Mouse (Mus musculus) left cerebral cortex, adult 2 months (tissue): Measurements from ENCODE around the gene Hmgcs1. TPM values are rescaled to one million over a fixed set of nuclear protein-coding genes. Genes with fewer than 3 reads are reported as not detected.
A peak's percentile ranks its signal among the peaks of the same experiment; 100 is the strongest.

Experiments used
- DNase-seq, 2 experiments: peaks; one replicate each; pipeline ENCODE4 v3.0.0; 2021 to 2022; ENCODE audit warnings: low spot score in 2 of 2, mixed read lengths in 1 of 2; ENCODE audit errors: extremely low spot score in 1 of 2
- H3K27ac ChIP-seq: fragments of 200-600 bp; 2 replicates; pipeline ENCODE4 v1.8.1; 2022
- H3K4me3 ChIP-seq: fragments of 200-600 bp; 2 replicates; pipeline ENCODE4 v1.8.1; 2022
- CTCF ChIP-seq: fragments of 200-600 bp; IDR thresholded peaks from 2 replicates; pipeline ENCODE4 v1.8.1; 2022; ENCODE audit warnings: antibody characterized with exemption, mild to moderate bottlenecking, moderate library complexity
- intact Hi-C: fragments of 180-260 bp; cut with DNase I; formaldehyde crosslinking; loops from one replicate; pipeline ENCODE4 v1.15.1; 2025
- total RNA-seq, 2 experiments: library from RNA; stranded (reverse); gene quantifications; 2 replicates each; pipeline ENCODE4 v1.2.3; 2021

Hmgcs1 gene
- total RNA-seq, 2 experiments from 2014 or later: 234 to 239 TPM

DNA sequence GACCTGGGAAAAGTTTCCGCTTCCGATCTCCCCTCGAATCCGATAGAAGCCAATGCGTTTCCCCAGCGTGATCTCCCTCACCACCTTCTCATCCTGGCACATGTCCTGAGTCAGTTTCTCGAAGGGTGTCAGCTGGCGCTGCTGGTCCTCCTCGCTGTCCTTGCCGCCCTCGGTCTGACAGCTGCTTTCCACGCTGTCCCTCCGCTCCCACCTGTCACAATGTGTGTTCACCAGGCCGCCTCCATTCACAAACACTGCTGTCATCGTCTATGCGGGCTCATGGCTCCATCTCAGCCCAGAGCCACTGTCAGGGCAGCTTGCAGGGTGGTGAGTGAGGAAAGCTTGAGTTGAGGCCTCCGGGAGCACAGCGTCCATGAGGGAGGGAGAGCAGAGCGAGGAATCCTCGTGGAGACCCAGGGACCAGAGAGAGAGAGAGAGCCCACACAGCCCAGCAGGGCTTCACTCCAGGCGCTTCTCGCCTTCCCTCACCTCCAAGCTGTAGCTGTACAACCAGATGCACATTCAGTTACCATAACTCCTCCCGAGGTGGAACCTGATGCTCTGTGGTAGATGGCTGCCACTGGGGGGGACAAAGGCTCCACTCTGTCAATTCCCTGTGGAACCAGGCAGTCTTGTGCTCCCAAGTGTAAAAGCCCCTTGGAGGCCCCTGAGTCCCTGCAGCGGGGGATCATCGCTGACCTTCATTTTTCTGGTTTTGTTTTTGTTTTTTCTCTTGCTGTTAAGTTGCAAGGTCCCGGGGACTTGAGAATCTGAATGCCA, 37.6 kb downstream of the Hmgcs1 start:
- Histone ChIP-seq H3K27ac (no peak overlapping the region), H3K4me3 (no peak overlapping the region)
- no peak for TF ChIP-seq CTCF
- intact Hi-C loops: loop anchor here (5.0 kb wide), 1 partner anchor 85 kb away; no protein-coding TSS in a partner anchor
- peak in 1 of 2 experiments; percentile 56 for DNase-seq

DNA sequence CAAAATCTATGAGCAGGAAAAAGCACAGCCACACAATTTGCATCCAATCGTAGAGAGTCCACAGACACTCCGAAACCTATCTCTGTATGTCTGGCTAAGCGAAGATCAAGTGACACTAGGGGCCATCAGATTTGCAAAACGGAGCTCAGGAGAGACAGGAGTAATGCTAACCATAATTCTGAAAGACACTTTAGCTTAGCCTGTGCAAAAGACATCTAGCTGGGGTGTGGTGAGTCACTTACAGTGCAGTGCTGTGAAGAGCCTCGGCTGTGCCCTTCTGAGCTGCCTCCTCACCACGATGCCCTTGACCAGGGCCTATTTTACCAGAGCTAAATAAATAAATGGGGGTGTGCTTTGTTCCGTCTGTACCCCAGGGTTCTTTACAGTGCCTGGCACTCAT, 39.2 kb downstream of the Hmgcs1 start:
- intact Hi-C loops: loop anchor here (5.0 kb wide), 1 partner anchor 87 kb away; no protein-coding TSS in a partner anchor
- Histone ChIP-seq H3K4me3 (no peak overlapping the region), H3K27ac (no peak overlapping the region)
- no peak for TF ChIP-seq CTCF
- DNase-seq: no peak

DNA sequence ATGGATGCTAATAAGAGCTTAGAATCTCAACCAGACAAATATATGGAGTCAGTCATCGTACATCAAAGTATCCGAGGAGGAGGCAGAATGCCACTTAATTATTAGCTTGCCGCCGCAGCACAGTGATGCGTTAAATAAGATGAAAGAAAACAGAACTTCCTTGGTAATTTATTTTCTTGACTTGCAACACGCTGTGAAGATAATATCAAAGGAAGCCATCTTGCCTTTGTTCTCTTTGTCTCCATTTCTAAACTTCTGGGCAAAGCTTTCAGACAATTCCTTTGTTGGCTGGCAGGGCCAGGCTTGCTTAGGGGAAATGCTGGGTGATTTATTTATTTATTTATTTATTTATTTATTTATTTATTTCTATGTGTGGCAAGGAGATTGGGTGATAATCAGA, 41.3 kb downstream of the Hmgcs1 start:
- intact Hi-C loops: no loop called here
- no peak for DNase-seq
- H3K4me3 ChIP-seq: no peak overlapping the region
- no peak for TF ChIP-seq CTCF
- no peak overlapping the region for H3K27ac ChIP-seq

DNA sequence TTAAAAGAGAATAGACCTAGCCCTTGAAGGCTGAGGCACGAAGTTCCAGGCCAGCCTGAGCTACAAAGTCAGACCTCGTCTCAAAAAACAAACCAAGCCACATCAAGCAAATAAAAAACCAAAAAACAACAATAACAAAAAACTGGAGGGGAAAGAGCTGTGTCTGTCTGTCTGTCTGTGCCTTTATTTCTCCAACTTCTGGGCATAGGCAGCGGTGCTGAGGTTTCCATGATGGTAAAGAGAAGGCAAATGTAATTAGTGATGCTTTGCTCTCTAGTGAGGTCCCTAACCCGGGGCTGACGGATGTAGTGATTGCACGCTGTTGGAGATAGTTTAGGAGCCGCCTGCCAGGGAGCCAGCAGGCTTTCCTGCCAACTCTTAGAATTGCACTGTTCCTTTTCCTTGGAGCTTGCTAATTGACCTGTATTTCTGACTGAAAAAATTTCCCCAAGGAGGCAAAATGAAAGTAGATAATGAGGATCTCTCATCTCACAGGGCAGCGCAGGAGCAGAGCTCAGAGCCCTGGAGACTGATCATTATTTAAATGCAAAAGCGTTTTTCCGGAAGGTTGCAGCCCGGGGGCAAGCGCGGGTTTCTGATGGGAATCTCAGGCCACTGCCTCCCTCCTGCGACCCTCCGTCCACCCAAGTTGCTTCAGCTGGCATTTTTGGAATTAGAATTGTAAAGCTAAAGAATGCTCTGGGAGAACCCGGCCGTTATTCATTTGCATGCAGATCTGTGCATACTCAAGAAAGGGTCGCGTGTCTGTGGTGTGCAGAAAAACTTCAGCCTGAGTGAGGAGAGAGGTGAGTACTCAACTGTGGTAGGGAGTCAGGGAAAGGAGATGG, 51.4 kb downstream of the Hmgcs1 start:
- no peak for DNase-seq

DNA sequence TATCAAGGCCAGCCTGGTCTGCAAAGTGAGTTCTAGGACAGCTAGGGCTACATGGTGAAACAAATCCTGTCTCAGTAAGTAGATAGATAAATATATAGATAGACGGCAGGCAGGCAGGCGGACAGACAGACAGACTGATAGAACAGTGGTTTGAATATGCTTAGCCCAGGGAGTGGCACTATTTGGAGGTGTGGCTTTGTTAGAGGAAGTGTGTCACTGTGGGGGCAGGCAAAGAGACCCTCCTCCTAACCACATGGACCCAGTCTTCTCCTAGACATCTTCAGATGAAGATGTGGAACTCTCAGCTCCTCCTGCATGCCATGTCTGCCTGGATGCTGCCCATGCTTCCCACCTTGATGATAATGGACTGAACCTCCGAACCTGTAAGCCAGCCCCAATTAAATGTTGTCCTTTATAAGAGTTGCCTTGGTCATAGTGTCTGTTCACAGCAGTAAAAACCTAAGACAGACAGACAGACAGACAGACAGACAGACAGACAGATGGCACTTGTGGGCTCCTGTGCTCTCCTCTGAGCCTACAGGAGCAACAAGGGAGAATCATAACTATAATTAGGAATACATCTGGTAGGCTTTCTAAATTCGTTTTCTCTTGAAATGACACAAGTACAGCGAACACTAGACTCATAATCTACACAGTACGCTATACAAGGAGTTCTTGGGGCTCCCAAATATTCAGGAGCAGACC, 52.7 kb downstream of the Hmgcs1 start:
- Histone ChIP-seq H3K4me3 (no peak overlapping the region), H3K27ac (peak overlapping the region; percentile 64)
- no peak for DNase-seq
- intact Hi-C loops: loop anchor here (2.0 to 5.0 kb wide), 2 partner anchors 14 to 96 kb away; no protein-coding TSS in a partner anchor
- TF ChIP-seq CTCF: no peak

More for the DNA sequence above, 51.4 kb downstream of the Hmgcs1 start:
- peak overlapping the region; percentile 31 for H3K4me3 ChIP-seq
- intact Hi-C loops: loop anchor here (2.0 to 5.0 kb wide), 3 partner anchors 15 to 94 kb away; partner anchors contain the start of gene Zfp131
- TF ChIP-seq CTCF: no peak
- H3K27ac ChIP-seq: peak overlapping the region; percentile 58; the same call in 1 of the 2 replicates

DNA sequence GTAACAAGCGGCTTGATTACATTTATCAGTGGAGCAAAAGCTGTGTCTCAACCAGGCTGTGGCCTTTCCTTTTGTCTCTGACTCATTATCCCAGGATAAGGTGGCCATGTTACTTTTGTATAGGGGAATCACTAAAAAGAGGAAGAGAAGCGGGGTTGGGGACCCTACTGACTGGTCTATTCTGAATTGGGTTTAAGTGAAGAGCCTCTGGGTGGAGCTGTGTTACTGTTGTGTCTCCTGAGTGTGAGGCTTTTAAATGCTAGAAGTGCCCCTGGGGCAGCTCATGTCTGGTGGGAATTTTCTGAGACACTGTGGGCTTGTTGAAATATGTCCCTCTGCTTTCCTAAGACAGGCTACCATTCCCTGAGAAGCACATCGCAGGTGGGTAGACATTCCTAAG, 53.3 kb downstream of the Hmgcs1 start:
- H3K4me3 ChIP-seq: no peak overlapping the region
- no peak for DNase-seq
- intact Hi-C loops: loop anchor here (2.0 to 5.0 kb wide), 2 partner anchors 13 to 96 kb away; no protein-coding TSS in a partner anchor
- TF ChIP-seq CTCF: no peak; the same call in 1 of the 2 replicates
- peak overlapping the region; percentile 64 for H3K27ac ChIP-seq

DNA sequence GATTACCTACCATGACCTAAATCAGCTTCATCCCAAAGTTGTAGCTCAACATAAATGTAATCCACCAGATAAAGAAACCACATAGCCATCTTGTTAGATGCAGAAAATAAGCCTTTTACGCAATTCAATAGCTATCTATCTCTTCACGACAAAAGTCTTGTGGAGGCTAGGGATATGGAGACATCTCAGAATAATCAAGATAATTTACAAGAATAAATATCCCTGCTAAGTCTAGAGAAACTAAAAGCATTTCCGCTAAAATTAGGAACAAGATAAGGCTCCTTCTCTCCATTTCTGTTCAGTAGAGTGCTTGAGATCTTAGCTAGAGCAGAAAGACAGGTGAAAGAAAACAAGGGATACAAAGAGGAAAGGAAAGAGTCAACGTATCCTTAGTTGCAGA, 56.8 kb downstream of the Hmgcs1 start:
- intact Hi-C loops: no loop called here
- Histone ChIP-seq H3K4me3 (no peak overlapping the region), H3K27ac (no peak overlapping the region)
- no peak for DNase-seq
- no peak for TF ChIP-seq CTCF

DNA sequence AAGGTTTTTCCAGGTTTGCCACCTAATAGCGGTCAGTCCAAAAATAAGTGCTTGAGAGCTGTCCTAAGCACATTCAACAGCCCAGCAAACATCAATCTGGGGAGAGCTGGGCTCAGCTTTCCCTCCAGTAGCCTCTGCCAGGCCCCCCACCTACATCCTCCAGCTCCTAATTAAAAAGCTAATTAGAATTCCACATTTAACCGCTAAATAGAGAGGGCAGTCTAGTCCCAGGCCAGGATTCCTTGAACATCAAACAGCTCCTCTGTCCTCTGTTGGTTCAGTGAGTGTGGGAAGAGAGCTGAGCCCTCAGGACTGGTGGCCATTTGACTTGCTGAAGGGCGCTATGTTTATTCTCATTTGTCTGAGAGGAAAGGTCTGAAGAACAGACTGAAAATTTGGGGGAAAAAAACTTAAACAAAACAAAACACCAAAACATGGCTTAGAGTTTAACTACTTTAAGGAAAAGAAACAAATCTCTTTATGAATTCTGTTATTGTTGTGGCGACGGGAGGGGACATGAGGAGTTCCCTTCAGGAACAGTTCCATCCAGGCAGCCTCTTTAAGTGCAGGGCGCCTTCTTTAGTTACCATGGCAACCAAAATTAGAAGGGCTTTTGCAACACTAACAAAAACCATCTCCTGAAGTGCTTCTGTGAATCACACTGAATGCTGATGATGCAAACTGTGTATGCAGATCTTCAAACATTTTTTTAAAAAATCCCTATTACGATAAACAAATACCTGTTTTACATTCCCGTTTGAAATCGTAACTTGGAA, 63.9 kb downstream of the Hmgcs1 start:
- Histone ChIP-seq H3K4me3 (peak overlapping the region; percentile 72), H3K27ac (peak overlapping the region; percentile 95; the same call in 1 of the 2 replicates)
- TF ChIP-seq CTCF: no peak; the same call in 1 of the 2 replicates
- intact Hi-C loops: loop anchor here (2.0 kb wide), 1 partner anchor 63 kb away; the partner anchor contains the start of gene Hmgcs1
- no peak for DNase-seq

DNA sequence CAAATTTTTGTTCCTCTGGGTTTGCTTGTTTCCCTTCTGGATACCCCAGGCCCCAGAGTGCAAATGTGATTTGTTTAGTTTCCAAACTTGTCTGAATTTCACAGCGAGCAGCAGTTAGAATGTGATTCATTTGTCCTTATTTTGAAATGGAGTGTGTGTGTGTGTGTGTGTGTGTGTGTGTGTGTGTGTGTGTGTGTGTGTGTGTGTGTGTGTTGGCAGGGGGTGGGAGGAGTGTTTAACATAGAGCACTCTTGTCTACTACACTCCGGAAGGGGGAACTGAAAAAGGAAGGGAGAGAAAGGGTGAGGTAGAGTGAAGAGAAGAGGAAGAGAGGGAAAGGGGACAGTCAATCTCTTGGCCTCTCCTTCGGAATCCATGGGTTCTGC, 64.4 kb downstream of the Hmgcs1 start:
- Histone ChIP-seq H3K4me3 (peak overlapping the region; percentile 72), H3K27ac (peak overlapping the region; percentile 95)
- TF ChIP-seq CTCF: no peak
- intact Hi-C loops: loop anchor here (2.0 kb wide), 1 partner anchor 64 kb away; the partner anchor contains the start of gene Hmgcs1
- no peak for DNase-seq

DNA sequence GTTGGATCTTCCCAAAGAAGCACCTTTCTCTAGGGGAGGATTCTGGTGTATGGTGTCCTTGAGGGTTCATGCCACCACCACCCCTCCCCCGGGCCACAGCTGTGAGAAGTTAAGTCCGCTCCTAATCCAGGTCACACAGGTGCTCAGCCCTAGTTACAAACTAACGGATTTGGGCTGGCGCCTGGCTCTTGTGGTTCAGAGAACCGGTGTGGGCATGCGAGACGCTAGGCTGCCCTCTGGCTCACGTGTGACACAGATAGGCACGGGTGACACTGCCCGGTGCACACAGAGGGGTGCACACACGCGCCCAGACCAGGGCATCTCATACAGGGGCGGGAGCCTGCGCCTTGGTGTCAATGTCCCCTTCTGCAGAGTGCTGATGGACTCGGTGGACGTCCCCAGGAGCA, 65.0 kb downstream of the Hmgcs1 start:
- Histone ChIP-seq H3K27ac (peak overlapping the region; percentile 95), H3K4me3 (peak overlapping the region; percentile 72)
- DNase-seq: peak; percentile 40 to 41
- intact Hi-C loops: loop anchor here (2.0 kb wide), 1 partner anchor 64 kb away; the partner anchor contains the start of gene Hmgcs1
- no peak for TF ChIP-seq CTCF
